Mouse (Mus musculus) lung, embryonic 16.5 days (tissue): ENCODE data around the gene Dync1i2. TPM values are rescaled to one million over a fixed set of nuclear protein-coding genes. Genes with fewer than 3 reads are reported as not detected.

Experiments used
- ATAC-seq: fragments of 200-750 bp; cut with Nextera tagmentation; 2 replicates; pipeline ENCODE4 v1.8.0; 2017; ENCODE audit warnings: low read depth, mild to moderate bottlenecking, moderate library complexity
- H3K27ac ChIP-seq: fragments of 300-500 bp; sonication (generic); 2 replicates; pipeline ENCODE4 v1.5.1; 2014; ENCODE audit warnings: mild to moderate bottlenecking, control low read depth, low read length
- H3K27me3 ChIP-seq: fragments of 300-500 bp; sonication (generic); 2 replicates; pipeline ENCODE4 v1.6.1; 2014; ENCODE audit warnings: low read depth, low read length, mixed read lengths; ENCODE audit not compliant: control insufficient read depth, insufficient read depth
- H3K36me3 ChIP-seq: fragments of 300-500 bp; sonication (generic); 2 replicates; pipeline ENCODE4 v1.6.1; 2014; ENCODE audit warnings: low read length; ENCODE audit not compliant: control insufficient read depth, insufficient read depth
- H3K4me1 ChIP-seq: fragments of 300-500 bp; sonication (generic); replicated peaks from 2 replicates; pipeline ENCODE4 v1.6.1; 2014; ENCODE audit warnings: low read length, mixed read lengths; ENCODE audit not compliant: control insufficient read depth, insufficient read depth
- H3K4me2 ChIP-seq: fragments of 300-500 bp; sonication (generic); 2 replicates; pipeline ENCODE4 v1.6.1; 2014; ENCODE audit warnings: low read depth, low read length, control low read depth
- H3K4me3 ChIP-seq: fragments of 300-500 bp; sonication (generic); 2 replicates; pipeline ENCODE4 v1.5.1; 2014; ENCODE audit warnings: mild to moderate bottlenecking, low read length, control low read depth
- H3K9ac ChIP-seq: fragments of 300-500 bp; sonication (generic); 2 replicates; pipeline ENCODE4 v1.6.1; 2014; ENCODE audit warnings: low read length, control low read depth
- H3K9me3 ChIP-seq: fragments of 300-500 bp; sonication (generic); 2 replicates; pipeline ENCODE4 v1.6.1; 2016; ENCODE audit warnings: low read length; ENCODE audit not compliant: control insufficient read depth
- WGBS: fragments of 180-500 bp; shearing (Covaris S2); extraction: QIAGEN DNeasy Blood & Tissue Kit; methylation state at CpG from one replicate; pipeline ENCODE4 v1.1.7; 2014; 5-methylcytosine and 5-hydroxymethylcytosine counted together
- polyA plus RNA-seq: library from polyadenylated mRNA; unstranded; fragments of >200 nt; fragmentation: Nextera tagmentation; extraction: Ambion mirVana; gene quantifications from 2 replicates; pipeline ENCODE4 v1.2.1, GENCODE M21; 2015

Gene Dync1i2
- polyA plus RNA-seq, 1 experiment from 2014 or later: 104 TPM

- Histone ChIP-seq H3K4me2 (no peak overlapping the region), H3K27me3 (no peaks in the 10 kb centered on the region), H3K27ac (no peak overlapping the region), H3K36me3 (no peaks in the 10 kb centered on the region), H3K9ac (no peak overlapping the region), H3K9me3 (no peaks in the 10 kb centered on the region), H3K4me1 (peaks cover 7% of the 10 kb centered on the region), H3K4me3 (no peak overlapping the region)
- WGBS: 40% methylated on average over 3 of the region's 3 CpGs
- ATAC-seq: no peak
These were observed 12.6 kb upstream of the Dync1i2 start for GRCm38 (mm10) chr2:71198907-71199306.

- Histone ChIP-seq H3K36me3 (no peaks in the 10 kb centered on the region), H3K9ac (no peak overlapping the region), H3K27ac (no peak overlapping the region), H3K27me3 (no peaks in the 10 kb centered on the region), H3K4me3 (no peak overlapping the region), H3K9me3 (no peaks in the 10 kb centered on the region), H3K4me2 (no peak overlapping the region), H3K4me1 (no peaks in the 10 kb centered on the region; the same call in 1 of the 2 replicates)
- ATAC-seq: no peak
- 43% methylated on average over 4 of the region's 4 CpGs for WGBS
These were observed 11.0 kb upstream of the Dync1i2 start for GRCm38 (mm10) chr2:71200485-71200884.

- Histone ChIP-seq H3K4me2 (no peak overlapping the region), H3K9me3 (no peaks in the 10 kb centered on the region), H3K27me3 (no peaks in the 10 kb centered on the region), H3K9ac (no peak overlapping the region), H3K27ac (no peak overlapping the region), H3K4me3 (no peak overlapping the region), H3K36me3 (no peaks in the 10 kb centered on the region), H3K4me1 (no peaks in the 10 kb centered on the region; the same call in 1 of the 2 replicates)
- ATAC-seq: no peak
- WGBS: 73% methylated on average over 2 of the region's 2 CpGs
These were observed 9.6 kb upstream of the Dync1i2 start for GRCm38 (mm10) chr2:71201886-71202285.

GRCm38 (mm10) chr2:71203819-71204432 lies 7.6 kb upstream of the Dync1i2 start:
- H3K4me2 ChIP-seq: peak overlapping the region; percentile 31
- H3K27ac ChIP-seq: 0 out of 2 replicates have a peak overlapping the region, but pooled peaks have one; percentile 48
- no peaks in the 10 kb centered on the region for H3K27me3 ChIP-seq
- H3K36me3 ChIP-seq: no peaks in the 10 kb centered on the region
- 41% methylated on average over 16 of the region's 16 CpGs for WGBS
- H3K9me3 ChIP-seq: no peaks in the 10 kb centered on the region
- ATAC-seq: peak; percentile 94
- H3K9ac ChIP-seq: no peak overlapping the region
- peak overlapping the region; percentile 32 for H3K4me3 ChIP-seq
- H3K4me1 ChIP-seq: no peaks in the 10 kb centered on the region; the same call in 1 of the 2 replicates

GRCm38 (mm10) chr2:71209041-71209755 lies 2.3 kb upstream of the Dync1i2 start:
- Histone ChIP-seq H3K9ac (no peak overlapping the region), H3K4me1 (peaks cover 4% of the 10 kb centered on the region; the same call in 1 of the 2 replicates), H3K4me2 (no peak overlapping the region), H3K36me3 (no peaks in the 10 kb centered on the region), H3K9me3 (no peaks in the 10 kb centered on the region), H3K27ac (no peak overlapping the region), H3K4me3 (no peak overlapping the region), H3K27me3 (no peaks in the 10 kb centered on the region)
- WGBS: 62% methylated on average over 5 of the region's 5 CpGs
- ATAC-seq: no peak

- no peak for ATAC-seq
- Histone ChIP-seq H3K9me3 (no peaks in the 10 kb centered on the region), H3K27me3 (no peaks in the 10 kb centered on the region), H3K36me3 (peaks cover 4% of the 10 kb centered on the region), H3K4me1 (peaks cover 4% of the 10 kb centered on the region; the same call in 1 of the 2 replicates), H3K9ac (no peak overlapping the region), H3K27ac (no peak overlapping the region), H3K4me2 (no peak overlapping the region), H3K4me3 (peak overlapping the region; percentile 73)
- WGBS: 89% methylated on average over 2 of the region's 2 CpGs
These were observed 410 bp upstream of the Dync1i2 start for GRCm38 (mm10) chr2:71211096-71211495.

- no peaks in the 10 kb centered on the region for H3K9me3 ChIP-seq
- H3K27ac ChIP-seq: peak overlapping the region; percentile 78
- no peaks in the 10 kb centered on the region for H3K27me3 ChIP-seq
- peaks cover 4% of the 10 kb centered on the region for H3K36me3 ChIP-seq
- 0% methylated on average over 6 of the region's 6 CpGs for WGBS
- H3K9ac ChIP-seq: peak overlapping the region; percentile 88
- no peak for ATAC-seq
- peak overlapping the region; percentile 68 for H3K4me2 ChIP-seq
- peak overlapping the region; percentile 73 for H3K4me3 ChIP-seq
- H3K4me1 ChIP-seq: peaks cover 4% of the 10 kb centered on the region; the same call in 1 of the 2 replicates
These were observed 837 bp downstream of the Dync1i2 start for GRCm38 (mm10) chr2:71212360-71212726.

GRCm38 (mm10) chr2:71221020-71221419 lies 9.5 kb downstream of the Dync1i2 start:
- ATAC-seq: no peak
- H3K27me3 ChIP-seq: no peaks in the 10 kb centered on the region
- H3K9me3 ChIP-seq: no peaks in the 10 kb centered on the region
- no peaks in the 10 kb centered on the region for H3K4me1 ChIP-seq
- peaks cover 27% of the 10 kb centered on the region for H3K36me3 ChIP-seq
- H3K4me3 ChIP-seq: no peak overlapping the region
- H3K4me2 ChIP-seq: no peak overlapping the region
- H3K9ac ChIP-seq: no peak overlapping the region
- H3K27ac ChIP-seq: no peak overlapping the region
- WGBS: 78% methylated on average over 1 of the region's 1 CpGs

- no peak overlapping the region for H3K27ac ChIP-seq
- H3K9me3 ChIP-seq: no peaks in the 10 kb centered on the region
- H3K9ac ChIP-seq: no peak overlapping the region
- H3K4me1 ChIP-seq: no peaks in the 10 kb centered on the region
- H3K36me3 ChIP-seq: peaks cover 17% of the 10 kb centered on the region
- WGBS: 24% methylated on average over 1 of the region's 1 CpGs
- H3K27me3 ChIP-seq: no peaks in the 10 kb centered on the region
- H3K4me3 ChIP-seq: no peak overlapping the region
- no peak overlapping the region for H3K4me2 ChIP-seq
- no peak for ATAC-seq
These were observed 15.9 kb downstream of the Dync1i2 start for GRCm38 (mm10) chr2:71227398-71227797.
